Mouse (Mus musculus): ENCODE data around the gene Cabp1.

The Cabp1 gene

DNA sequence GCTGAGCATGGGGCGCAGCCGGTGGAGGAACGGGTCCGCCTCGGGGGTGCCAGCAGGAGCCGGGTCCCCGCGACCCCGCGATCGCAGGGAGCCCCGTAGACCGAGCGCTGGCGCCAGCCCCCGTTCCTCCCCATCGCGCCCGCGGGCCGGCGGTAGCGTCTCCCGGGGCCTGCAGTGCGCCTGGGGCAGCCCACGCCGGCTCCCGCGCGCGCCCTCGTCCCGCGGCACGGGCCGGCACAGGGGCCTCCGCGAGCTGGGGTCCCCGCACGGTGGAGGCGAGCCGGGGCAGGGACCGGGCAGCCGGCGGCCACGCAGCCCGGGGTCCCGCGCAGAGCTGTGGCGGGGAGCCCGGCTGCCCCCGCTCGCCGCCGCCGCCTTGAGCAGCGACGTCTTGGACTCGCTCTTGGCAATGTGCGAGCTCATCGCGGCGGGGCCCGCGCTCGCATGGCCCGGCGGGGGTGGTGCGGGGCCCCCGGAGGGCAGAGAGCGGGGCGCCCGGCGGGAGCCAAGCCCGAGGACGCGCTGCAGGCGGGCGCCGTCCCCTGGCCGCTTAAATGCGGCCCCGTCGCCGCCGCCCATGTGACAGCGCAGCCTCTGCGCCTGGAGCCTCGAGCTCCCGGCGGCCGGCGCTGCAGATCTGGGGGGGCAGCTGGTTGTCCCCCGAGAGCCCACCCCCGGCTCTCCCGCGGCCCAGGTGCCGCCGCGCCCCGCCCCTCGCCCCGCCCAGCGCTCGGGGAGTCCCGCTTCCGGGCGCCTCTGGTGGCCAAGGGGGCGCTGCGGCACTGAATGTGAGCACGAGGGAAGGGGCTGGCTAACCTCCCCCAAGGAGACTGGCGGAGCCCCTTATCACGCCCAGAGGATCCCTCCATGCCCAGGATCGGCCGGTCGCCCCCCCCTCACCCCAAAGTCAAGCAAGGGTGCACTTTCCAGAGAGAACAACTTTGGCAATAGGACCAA is at the start of gene Cabp1:
Gene Cabp1 (minus strand): TSS at position 713 of the 957 bp plus-strand sequence.
- DNase-seq (ENCODE audit: low spot score in 2 of 2), result peak in 1 of 2 experiments; percentile 72

DNA sequence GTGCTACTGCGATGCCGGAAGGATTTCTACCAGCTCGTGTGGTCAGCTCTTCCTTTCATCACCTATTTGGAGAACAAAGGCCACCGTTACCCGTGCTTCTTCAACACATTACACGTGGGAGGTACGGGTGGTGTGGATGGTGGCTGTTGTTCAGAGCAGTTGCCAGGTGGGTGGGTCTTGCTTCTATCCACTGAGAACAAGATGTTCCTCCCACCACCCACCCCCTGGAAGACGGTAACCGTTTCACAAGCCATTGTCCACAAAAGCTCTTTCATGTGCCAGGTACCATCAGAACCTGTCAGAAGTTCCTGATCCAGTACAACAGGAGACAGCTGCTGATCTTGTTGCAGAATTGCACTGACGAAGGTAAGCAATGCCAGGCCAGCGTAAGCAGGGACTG is 46.0 kb upstream of the Cabp1 start:
- no peak for DNase-seq (ENCODE audit: low spot score in 2 of 2)

DNA sequence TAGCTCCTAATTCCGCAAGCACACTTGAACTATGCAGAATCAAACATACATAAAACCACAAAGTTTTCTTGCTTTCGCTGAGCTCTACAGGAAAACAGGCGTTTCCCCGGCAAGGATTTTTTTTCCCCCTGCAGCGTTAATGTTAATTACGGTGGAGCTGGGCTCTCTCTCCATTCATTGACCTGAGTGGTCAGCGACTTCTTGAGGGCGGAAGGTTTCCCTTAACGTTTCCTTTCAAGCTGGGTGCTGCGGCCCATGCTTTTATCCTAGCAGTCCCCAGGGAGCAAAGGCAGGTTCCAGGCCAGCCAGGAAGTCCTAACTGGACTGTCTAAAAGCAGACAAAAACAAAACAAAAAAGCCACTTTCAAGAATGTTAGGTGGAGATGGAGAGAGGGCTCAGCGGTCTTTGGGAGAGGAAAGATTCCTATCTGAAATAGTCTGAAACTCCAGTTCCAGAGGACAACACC is 44.6 kb upstream of the Cabp1 start:
- no peak for DNase-seq (ENCODE audit: low spot score in 2 of 2)

DNA sequence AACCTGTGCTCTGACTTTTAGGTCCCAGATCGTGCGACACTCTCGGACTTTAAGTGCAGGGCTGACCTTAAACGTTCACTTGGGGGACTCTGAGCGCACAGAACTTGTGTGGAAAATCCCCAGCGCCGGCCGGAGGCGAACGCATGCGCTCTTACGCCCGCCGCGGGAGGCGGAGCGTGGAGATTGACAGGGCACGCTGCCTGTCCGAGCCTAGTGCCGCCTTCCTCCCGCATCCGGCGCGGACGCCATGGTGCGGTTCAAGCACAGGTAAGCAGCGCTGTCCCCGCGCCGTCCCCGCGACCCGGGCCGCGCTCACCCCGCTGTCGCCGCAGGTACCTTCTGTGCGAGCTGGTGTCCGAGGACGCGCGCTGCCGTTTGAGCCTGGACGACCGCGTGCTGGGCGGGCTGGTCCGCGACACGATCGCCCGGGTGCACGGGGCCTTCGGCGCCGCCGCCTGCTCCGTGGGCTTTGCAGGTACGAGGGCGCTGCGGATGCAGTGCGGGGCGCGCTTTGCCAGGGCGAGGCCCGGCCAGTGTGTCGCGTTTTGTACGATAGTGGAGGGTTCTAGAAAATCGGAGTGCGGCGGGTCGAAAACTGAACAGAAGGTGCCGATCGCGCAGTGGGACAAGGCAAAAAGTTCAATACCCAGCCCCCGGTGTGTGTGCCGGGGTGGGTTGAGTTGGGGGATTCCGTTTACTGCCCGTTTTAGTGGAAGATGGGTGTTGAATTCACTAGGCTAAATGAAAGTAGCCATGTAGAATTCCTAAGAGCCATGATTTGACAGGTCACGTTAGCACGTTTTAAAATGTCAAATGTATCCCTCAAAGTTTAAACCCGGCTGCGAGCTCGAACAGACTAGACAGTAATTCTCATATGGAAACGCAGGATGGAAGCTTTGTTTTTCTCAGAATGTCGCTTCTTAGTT is 43.9 kb upstream of the Cabp1 start:
- peak; percentile 88 to 94 for DNase-seq (ENCODE audit: low spot score in 2 of 2)

DNA sequence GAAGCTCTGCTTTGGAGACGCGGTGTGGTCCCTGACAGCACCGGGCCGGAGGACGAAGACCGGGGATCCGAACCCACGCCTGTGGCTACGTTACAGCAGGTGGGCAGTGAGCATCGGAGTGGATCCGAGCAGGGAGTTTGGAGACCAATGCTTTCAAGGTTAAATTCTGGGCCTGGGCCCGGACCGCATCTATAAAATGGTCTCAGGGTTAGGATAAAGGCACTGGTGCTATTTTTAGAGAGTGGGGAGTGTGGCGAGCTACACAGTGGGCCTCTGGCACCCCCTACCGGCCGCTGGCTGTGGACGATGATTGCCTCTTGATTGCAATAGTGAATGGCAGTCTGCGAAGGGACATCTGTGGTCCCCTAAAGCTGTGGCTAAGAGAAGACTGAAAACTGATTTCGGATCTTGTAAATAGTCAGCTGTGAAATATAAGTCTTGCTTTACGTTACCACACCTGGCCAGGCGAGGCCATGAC is 41.6 kb upstream of the Cabp1 start, which contains the start of gene Pop5:
Gene Pop5 (plus strand): TSS at position 51 of the 478 bp plus-strand sequence.
- DNase-seq (ENCODE audit: low spot score in 2 of 2), result peak; percentile 87 to 95

DNA sequence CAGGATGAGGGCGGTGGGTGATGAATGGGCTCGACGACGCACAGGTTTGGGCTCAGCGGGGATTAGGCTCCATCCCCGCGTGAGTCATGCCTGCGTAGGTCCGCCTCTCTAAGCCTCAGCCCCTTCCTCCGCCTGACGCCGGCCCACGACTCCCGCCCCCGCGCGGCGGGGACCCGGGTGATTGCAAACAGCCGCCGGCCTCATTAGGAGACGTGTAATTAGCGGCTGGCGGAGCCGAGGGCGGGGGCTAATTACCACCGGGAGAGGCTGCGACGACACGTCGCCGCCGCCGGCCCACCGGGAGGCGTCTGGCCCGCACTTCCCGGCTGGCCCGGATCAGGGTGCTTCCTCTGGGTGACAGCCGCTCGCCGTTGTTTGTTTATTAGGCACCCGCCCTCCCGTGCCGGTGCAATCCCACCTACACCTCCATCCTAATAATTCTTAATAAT is 41.2 kb upstream of the Cabp1 start:
- peak in 1 of 2 experiments; percentile 47 for DNase-seq (ENCODE audit: low spot score in 2 of 2)

DNA sequence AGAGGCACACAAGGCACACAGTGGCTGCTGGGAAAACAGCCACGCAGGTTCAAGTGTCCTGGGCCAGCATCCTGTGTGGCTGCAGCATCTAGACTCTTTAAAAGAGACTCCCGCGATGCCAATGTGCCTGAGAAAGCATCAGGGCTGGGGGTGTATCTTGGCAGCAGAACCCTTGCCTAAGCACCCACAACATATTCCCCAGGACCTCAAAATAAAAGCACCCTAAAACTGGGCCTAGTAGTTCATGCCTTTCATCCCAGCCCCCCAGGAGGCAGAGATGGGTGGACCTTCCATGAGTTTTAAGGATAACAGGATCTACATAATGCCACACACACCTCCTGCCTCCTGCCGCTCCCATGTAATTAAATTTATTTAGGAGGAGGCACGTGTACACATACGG is 40.3 kb upstream of the Cabp1 start:
- no peak for DNase-seq (ENCODE audit: low spot score in 2 of 2)

DNA sequence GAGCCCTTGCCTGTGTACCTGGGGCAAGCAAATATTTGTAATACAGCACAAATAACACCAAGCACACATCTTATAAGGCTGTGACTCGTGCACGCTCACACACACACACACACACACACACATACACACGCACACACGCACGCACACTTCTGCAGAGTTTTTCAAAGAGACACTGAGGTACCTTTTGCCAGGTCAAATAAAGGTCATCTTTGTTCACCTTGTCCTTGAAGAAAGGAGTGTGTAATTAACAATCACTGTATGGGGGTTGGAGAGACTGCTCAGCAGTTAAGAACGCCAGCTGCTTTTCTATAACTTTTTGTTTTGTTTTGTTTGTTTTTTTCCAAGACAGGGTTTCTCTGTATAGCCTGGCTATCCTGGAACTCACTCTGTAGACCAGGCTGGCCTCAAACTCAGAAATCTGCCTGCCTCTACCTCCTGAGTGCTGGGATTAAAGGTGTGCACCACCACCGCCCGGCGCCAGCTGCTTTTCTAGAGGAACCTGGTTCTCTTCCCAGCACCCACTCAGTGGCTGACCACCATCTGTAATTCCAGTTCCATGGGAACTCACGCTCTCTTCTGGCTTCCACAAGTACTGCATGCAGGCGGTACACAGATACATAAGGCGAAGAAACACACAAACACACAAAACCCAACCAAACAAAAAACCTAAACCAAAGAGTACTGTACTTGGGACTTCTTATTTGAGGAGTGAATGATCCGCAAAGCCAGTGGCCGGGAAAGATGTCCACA is 39.0 kb upstream of the Cabp1 start:
- DNase-seq (ENCODE audit: low spot score in 2 of 2), result no peak

DNA sequence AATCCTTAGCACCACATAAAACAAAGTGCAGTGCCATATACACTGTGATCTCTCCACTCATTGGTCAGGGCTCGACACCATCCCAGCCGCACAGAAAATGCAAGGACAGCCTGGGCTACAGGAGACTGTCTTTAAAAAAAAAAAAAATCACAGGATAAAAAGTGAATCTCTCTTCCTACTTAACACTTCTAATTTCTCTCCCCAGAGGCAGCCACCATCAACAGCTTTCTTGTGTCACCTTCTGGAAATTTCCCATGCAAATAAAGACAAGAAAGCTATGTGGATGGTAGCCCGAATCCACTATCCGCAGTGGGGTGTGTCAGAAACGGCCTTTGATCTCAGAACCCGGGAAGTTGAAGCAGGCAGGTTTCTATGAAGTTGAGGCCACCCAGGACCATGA is 38.3 kb upstream of the Cabp1 start:
- no peak for DNase-seq (ENCODE audit: low spot score in 2 of 2)

DNA sequence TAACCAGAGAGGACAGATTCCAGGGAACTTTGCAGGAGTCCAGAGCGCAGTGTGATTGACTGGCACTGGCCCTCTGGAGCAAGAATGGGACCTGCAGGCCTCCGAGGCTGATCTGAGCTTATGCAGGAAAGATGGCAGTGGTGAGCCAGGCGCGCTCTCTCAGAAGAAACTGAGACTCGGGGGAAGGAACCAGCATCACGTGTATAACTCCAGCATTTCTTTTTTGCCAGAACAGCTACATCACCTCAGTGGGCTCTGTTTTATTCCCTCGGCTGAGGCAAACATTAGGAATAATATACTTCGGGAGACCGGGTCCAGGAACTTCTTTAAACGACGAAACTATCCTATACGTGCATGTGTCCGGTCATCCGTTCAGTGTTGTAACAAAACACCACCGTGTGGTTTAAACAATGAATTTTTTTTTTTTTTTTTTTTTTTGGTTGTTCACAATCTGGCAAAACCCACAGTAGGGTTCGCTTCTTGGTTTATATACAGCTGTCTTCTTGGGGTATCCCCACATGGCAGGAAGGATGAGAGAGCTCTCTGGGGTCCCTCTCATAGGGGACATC is 37.5 kb upstream of the Cabp1 start:
- no peak for DNase-seq (ENCODE audit: low spot score in 2 of 2)

DNA sequence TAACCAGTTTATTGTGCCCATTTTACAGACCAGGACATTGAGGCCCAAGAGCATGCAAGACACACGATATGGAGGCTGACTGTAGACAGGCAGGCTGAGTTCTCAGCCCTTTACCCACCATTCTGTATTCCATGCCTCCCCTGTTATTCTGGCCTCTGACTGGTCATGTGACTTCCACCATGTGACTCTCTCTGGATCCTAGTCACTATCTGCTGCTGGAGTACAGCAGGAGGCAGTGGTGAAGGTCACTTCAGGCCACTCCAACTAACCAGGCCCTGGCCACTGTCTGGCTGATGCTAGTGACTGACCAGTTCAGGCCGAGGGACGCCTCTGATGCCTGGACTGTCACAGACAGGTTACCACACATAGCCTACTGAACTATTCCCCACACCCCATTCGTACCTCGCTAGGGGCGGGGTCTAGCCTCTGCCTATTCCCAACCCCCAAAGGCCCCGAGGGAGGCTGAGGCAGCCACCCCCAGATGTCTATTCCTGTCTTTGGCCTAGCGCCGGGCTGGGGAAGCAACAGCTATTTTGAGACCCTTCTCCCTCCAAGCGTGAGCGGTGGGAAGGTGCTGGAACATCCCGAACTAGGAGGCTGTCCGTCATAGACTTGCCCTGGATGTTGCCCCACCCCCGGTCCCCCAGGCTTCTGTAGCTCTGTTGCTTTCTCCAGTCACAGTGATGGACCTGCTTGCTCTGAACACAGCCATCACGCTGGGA is 36.8 kb upstream of the Cabp1 start:
- no peak for DNase-seq (ENCODE audit: low spot score in 2 of 2)

DNA sequence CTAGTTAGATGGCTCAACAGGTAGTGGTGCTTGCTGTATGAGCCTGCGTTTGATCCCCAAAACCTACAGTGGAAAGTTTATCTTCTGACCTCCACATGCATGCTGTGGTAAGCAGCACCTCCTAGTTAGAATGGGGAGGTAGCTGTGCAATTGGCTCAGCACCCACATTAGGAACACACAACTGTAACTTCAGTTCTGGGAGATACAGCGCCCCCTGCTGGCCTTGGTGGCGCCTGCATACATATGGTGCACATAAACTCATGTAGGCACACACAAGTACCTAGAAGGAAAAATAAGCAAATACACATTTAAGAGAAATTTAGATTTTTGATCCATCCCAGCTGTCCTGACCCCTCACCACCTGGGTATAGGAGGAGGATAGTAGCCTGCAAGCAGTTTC is 28.3 kb upstream of the Cabp1 start:
- DNase-seq (ENCODE audit: low spot score in 2 of 2), result no peak

DNA sequence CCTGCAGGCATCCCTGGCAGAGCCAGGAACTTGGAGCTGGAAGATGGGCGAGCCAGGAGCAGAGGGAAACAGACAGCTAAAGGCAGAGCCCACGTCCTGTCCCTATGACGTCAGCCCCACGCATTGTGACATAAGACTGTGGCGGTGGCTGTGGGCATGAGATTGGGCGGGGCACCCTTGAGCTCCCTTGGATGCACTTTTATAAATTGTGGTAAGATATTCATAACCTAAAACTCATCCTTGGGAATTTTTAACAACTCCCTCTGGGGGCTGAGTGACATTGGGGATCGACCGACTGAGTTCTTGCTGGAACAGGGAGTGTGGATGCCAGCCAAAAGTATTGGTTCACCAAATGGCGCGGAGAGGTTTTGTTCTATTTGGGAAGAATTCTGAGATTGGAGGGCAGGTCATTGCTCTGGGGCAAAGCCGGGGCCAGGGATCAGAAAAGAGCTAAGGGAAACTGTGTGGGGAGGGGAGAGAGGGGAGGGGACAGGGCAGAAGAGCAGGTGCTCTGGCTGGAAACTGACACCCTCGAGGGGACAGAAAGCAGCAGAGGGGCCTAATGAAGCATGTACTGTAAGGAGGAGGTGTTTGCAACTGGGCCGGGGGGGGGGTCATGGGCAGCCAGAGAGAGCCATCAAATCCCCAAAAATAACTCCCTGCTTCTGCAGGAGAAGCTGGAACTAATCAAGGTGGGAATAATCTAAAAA is 26.9 kb upstream of the Cabp1 start:
- no peak for DNase-seq (ENCODE audit: low spot score in 2 of 2)

DNA sequence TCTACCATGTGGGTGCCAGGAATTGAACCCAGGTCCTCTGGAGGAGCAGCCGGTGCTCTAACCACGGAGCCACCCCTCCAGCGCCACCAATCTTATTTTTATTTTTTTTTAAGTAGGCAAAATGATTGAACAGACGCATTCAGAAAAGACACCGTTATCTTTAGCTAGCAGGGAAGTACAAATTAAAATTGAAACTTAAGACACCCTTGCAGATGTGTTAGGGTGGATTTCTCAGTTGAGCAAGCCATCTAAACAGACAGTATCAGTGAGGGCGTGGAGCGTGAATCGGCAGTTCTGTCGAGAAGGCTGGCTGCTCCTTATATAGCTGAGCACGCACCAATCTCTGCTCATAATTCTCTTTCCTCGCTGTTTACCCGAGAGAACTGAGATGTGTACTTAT is 23.8 kb upstream of the Cabp1 start:
- no peak for DNase-seq (ENCODE audit: low spot score in 2 of 2)

DNA sequence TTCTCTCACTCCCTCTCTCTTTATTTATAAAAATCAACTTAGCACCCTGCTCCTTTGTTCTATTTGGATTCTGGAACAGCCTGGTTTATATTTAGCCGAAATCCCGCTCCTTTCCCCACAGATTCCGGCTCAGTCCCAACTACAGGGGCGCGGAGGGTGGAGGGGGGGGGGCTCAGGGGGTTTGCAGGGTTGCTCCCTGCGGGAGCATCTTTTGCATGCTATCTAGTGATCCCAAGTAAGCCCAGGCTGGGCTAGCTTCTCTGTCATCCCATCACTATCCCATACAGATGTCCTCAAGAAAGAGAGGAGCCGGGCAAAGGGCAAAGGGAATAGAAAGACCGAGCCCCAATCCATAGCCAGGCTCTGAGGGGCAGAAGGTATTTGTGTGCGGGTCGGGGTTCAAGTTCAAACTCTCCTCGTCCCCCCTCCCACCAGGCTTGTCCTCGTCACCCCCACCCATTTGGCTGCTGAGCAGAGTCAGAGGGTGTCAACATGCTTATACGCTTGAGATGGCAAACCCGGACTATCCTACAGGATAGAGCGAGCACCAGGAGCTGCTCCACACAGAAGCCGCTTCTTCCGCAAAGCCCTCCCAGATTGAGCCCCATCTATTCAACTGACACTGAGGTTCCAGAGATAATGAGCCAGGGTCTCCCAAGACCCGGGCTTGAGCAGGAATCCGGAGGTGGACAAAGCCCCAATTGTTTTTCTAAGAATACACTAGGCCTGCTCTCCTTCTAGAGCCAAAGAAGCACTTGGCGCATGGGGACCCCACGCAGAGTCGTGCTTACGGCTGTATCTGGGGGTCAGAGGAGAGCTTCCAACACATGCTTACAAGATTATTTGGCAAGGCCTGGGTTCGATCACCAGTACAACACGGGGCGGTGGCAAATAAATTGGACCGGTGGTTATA is 21.3 kb upstream of the Cabp1 start:
- DNase-seq (ENCODE audit: low spot score in 2 of 2), result no peak

DNA sequence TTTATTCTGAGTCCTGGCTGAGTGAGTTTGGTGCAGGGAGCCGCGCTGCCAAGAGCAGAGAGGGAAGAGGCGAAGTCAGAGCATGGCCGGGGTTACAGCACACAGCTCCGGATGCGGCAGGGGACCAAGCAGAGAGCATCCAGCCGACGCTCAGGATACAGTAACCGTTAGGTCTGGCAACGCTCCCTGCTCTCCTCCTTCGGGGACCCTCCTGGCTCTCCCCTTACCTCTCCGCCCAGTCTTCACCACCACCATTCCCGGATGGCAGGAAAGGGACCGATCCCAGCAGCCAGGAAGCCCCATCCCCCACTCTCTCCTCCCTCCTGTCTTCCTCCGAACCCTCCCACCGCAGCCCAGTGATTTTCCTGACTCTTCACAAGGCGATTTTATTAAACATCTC is 20.7 kb upstream of the Cabp1 start:
- no peak for DNase-seq (ENCODE audit: low spot score in 2 of 2)

DNA sequence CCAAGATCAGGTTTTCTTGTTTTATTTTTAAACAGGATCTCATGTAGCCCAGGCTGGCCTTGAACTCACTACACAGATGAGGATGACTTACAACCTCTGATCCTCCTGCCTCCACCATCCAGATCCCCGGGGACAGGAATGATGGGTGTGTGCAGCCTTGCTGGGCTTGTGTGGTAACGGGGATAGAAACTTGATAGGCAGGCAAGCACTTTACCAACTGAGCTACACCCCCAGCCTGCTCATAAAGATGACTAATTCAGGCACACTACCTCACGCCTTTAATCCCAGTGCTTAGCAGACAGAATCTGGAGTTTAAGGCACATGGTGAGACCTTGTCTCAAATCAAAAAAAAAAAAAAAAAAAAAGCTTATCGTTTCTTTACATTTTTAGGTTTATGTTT is 18.7 kb upstream of the Cabp1 start:
- no peak for DNase-seq (ENCODE audit: low spot score in 2 of 2)

DNA sequence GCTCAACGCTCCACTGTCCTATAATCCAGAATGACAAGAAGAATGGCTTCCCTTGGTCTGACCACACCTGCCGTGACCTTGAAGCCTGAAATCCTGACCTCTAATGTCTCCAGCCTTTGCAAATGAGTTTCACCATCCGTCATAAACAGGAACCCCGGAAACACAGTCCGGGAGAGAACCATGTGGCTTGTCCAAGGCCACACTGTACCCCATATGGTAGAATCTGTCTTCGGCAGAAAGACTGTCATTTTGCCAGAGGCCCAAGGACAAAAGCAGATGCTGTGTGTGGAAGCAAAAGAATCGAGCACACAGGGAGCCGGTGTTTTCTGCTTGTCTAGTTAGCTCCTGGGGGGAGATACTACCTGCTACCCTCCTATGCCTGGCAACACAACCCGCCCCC is 18.3 kb upstream of the Cabp1 start:
- no peak for DNase-seq (ENCODE audit: low spot score in 2 of 2)

DNA sequence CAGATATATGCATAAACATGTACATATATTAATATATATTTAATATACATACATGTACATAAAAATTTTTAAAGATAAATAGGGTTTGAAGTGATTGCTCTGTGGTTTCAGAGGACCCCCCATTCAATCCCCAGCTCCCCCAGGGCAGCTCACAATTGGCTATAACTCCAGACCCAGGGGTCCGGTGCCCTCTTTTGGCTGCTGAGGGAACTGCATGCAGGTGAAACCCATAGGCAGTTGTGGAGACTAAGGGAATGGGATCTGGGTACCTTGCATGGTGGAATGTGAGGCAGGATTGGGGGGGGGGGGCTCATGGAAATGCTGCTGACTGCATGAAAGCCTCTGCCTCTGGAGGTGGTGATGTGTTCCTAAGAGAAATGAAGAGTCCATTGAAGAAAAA is 16.2 kb upstream of the Cabp1 start:
- peak; percentile 42 to 68 for DNase-seq (ENCODE audit: low spot score in 2 of 2)
